Mouse (Mus musculus) erythroblast, embryonic 14.5 days (primary cell): ENCODE data around the gene Pfkl. TPM values are rescaled to one million over a fixed set of nuclear protein-coding genes. Genes with fewer than 3 reads are reported as not detected.

Experiments
- H3K27me3 ChIP-seq: 2 replicates; pipeline ENCODE4 v1.6.1; 2012; ENCODE audit warnings: inconsistent platforms; ENCODE audit not compliant: control insufficient read depth
- H3K36me3 ChIP-seq: 2 replicates; pipeline ENCODE4 v1.6.1; 2012; ENCODE audit warnings: mild to moderate bottlenecking, inconsistent platforms; ENCODE audit not compliant: control insufficient read depth
- H3K4me1 ChIP-seq: 2 replicates; pipeline ENCODE4 v1.6.1; 2012; ENCODE audit warnings: inconsistent platforms; ENCODE audit not compliant: control insufficient read depth
- H3K4me3 ChIP-seq: replicated peaks from 2 replicates; pipeline ENCODE3; 2012; ENCODE audit warnings: moderate library complexity, mild to moderate bottlenecking, inconsistent platforms
- H3K9me3 ChIP-seq: 2 replicates; pipeline ENCODE4 v1.6.1; 2012; ENCODE audit warnings: low read length, inconsistent platforms, mixed read lengths; ENCODE audit not compliant: control insufficient read depth
- GATA1 ChIP-seq: IDR thresholded peaks from 2 replicates; pipeline ENCODE4 v1.6.1; 2012; ENCODE audit warnings: low read length, inconsistent platforms, mixed read lengths
- TAL1 ChIP-seq: IDR thresholded peaks from 3 replicates; pipeline ENCODE4 v1.6.1; 2012; ENCODE audit warnings: low read length, inconsistent platforms, mixed read lengths
- polyA plus RNA-seq: library from polyadenylated mRNA; stranded (reverse); fragments of >175 nt; gene quantifications from 2 replicates; pipeline ENCODE4 v1.2.3, GENCODE M21; 2012

Pfkl gene
- polyA plus RNA-seq, 1 experiment = 21.8 TPM

DNA sequence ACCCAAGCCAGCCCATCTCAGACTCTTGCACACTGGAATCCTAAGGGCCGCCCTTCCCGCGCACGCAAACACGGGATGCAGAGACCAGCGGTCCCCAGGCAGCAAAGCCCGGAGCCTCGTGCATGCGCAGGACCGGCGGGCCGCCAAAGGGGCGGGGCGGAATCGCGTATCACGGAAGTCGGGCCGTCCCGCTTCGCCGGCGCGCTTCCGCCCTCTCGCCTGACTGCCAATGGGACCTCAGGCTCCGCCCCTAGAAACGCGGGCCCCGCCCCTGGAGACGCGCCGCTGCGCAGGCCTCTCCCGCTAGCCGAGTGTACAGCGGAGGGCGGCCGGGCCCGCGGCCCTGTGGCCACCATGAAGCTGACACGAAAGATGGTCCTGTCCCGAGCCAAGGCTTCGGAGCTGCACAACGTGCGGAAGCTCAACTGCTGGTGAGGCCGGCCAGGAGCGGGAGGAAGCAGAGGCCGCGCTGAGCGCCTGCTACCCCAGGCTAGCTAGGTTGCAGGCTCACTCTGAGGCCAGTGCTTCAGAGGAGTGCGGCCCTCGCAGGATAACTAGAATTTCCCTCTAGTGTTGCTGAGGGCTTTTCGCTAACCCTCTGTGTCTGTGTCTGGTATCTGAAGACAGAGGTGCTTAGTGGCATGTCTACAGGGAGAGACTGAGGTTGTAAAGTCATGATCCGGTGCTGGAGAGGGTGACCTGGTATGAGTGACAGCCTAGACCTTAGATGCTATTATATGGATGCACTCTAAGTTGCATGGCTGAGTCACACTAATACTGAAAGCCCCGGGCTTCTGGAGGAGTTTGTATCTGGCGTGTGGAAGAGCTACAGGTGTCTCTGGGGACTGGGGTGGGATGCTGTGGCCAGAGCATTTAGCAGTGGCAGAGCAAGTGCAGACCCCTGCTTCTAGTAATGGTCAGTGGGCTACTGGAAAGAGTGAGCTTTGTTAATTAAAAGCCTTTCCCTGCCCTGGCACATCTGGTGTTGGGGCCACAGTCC lies 31.2 kb downstream of the Pfkl start, which contains the start of gene 1810043G02Rik:
Gene 1810043G02Rik (plus strand): TSS at position 174 of the 1,000 bp plus-strand sequence.
- H3K36me3 ChIP-seq = peaks cover 13% of the 10 kb centered on the region
- TF ChIP-seq GATA1 (no peak), TAL1 (no peak)
- H3K4me3 ChIP-seq = peak within 1 kb of the TSS; percentile 79
- H3K27me3 ChIP-seq = peaks cover 3% of the 10 kb centered on the region; the same call in 1 of the 2 replicates
- peaks cover 24% of the 10 kb centered on the region for H3K4me1 ChIP-seq
- no peaks in the 10 kb centered on the region for H3K9me3 ChIP-seq

- peaks cover 3% of the 10 kb centered on the region; the same call in 1 of the 2 replicates for H3K27me3 ChIP-seq
- peaks cover 24% of the 10 kb centered on the region for H3K4me1 ChIP-seq
- no peak for TF ChIP-seq TAL1
- no peak for TF ChIP-seq GATA1
- no peaks in the 10 kb centered on the region for H3K9me3 ChIP-seq
- H3K4me3 ChIP-seq = no peak overlapping the region
- H3K36me3 ChIP-seq = peaks cover 7% of the 10 kb centered on the region
These were observed 33.3 kb downstream of the Pfkl start for GRCm38 (mm10) chr10:77976458-77977150.

- TF ChIP-seq TAL1 = no peak
- TF ChIP-seq GATA1 = no peak
- Histone ChIP-seq H3K36me3 (peaks cover 4% of the 10 kb centered on the region; the same call in 1 of the 2 replicates), H3K4me3 (no peak overlapping the region), H3K9me3 (no peaks in the 10 kb centered on the region), H3K4me1 (peaks cover 24% of the 10 kb centered on the region), H3K27me3 (peaks cover 11% of the 10 kb centered on the region)
These were observed 34.2 kb downstream of the Pfkl start for GRCm38 (mm10) chr10:77975653-77976052.

GRCm38 (mm10) chr10:77974811-77975210 lies 35.1 kb downstream of the Pfkl start:
- Histone ChIP-seq H3K36me3 (no peaks in the 10 kb centered on the region), H3K4me3 (no peak overlapping the region), H3K4me1 (peaks cover 20% of the 10 kb centered on the region), H3K27me3 (peaks cover 19% of the 10 kb centered on the region), H3K9me3 (no peaks in the 10 kb centered on the region)
- no peak for TF ChIP-seq GATA1

DNA sequence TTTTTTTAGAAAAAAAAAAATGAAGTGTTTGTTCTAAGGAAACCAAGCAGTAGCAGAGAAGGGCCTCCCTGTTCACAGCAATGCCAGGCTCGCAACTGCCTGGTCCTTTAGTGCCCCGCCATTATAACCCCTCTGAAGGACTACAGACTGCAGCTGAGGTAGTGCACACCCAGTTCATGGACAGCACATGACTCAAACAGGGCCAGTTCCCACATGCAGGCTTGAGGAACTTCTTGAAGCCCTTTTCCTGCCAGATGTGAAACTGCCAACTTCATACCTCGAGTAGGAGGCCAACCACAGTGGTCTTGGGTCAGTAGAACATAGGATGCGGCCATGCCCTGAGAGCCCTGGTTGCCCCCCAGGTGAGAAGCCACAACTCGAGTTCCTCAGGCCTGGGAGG lies 35.6 kb downstream of the Pfkl start:
- Histone ChIP-seq H3K4me3 (no peak overlapping the region), H3K36me3 (no peaks in the 10 kb centered on the region), H3K9me3 (no peaks in the 10 kb centered on the region), H3K4me1 (peaks cover 16% of the 10 kb centered on the region), H3K27me3 (peaks cover 24% of the 10 kb centered on the region)
- TF ChIP-seq GATA1 = no peak
- no peak for TF ChIP-seq TAL1

GRCm38 (mm10) chr10:77971709-77972553 lies 38.0 kb downstream of the Pfkl start:
- H3K4me3 ChIP-seq = no peak overlapping the region
- no peaks in the 10 kb centered on the region; the same call in 1 of the 2 replicates for H3K4me1 ChIP-seq
- H3K9me3 ChIP-seq = no peaks in the 10 kb centered on the region
- TF ChIP-seq GATA1 (no peak), TAL1 (no peak)
- no peaks in the 10 kb centered on the region for H3K36me3 ChIP-seq
- H3K27me3 ChIP-seq = peaks cover 41% of the 10 kb centered on the region

DNA sequence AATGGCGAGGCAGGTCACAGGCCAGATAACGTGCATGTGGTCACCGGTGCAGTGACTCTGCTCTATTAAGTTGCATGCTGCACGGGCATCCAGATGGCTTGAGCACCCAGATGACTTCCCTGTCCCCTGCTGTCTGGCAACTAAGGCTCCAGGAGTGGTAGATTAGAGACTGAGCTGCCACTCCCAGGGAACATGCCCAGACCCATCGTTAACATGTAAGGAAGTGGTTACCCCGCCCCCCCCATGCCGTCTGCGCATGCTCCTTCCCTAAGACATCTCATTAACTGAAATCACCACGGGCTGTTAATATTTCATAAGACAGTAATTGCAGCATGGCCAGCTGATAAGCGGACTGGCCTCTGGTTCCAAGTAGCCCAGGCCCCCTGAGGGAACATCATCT lies 38.7 kb downstream of the Pfkl start:
- TF ChIP-seq GATA1 (no peak), TAL1 (no peak)
- Histone ChIP-seq H3K4me1 (no peaks in the 10 kb centered on the region; the same call in 1 of the 2 replicates), H3K27me3 (peaks cover 41% of the 10 kb centered on the region), H3K36me3 (no peaks in the 10 kb centered on the region), H3K4me3 (no peak overlapping the region), H3K9me3 (no peaks in the 10 kb centered on the region)

DNA sequence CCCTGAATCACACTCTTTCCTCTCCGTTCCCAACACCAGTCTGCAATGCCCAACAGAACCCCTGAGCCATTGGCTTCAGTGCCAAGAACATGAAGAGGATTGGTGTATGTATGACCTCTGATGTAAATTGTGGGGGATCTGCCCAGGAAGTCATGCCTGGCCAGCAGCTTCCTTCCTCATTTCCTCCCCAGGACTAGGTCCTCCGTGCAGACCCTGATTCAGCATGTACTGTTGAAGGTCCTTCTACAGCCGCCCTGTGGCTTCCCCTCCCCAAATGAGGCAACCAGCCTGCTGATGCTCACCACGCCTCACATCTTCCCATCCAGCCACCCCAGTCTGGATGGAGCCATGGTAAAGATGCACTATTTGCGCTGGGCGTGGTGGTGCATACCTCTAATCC lies 39.4 kb downstream of the Pfkl start, which contains the start of gene Trpm2:
Gene Trpm2 (minus strand): TSS at position 83 of the 400 bp plus-strand sequence.
- peaks cover 41% of the 10 kb centered on the region for H3K27me3 ChIP-seq
- no peak within 1 kb of the TSS for H3K4me3 ChIP-seq
- no peaks in the 10 kb centered on the region for H3K36me3 ChIP-seq
- TF ChIP-seq TAL1 (no peak), GATA1 (no peak)
- H3K9me3 ChIP-seq = no peaks in the 10 kb centered on the region
- no peaks in the 10 kb centered on the region; the same call in 1 of the 2 replicates for H3K4me1 ChIP-seq

- Histone ChIP-seq H3K27me3 (peaks cover 41% of the 10 kb centered on the region), H3K9me3 (no peaks in the 10 kb centered on the region), H3K4me3 (no peak overlapping the region), H3K36me3 (no peaks in the 10 kb centered on the region), H3K4me1 (no peaks in the 10 kb centered on the region)
- TF ChIP-seq GATA1 (no peak), TAL1 (no peak)
These were observed 39.9 kb downstream of the Pfkl start for GRCm38 (mm10) chr10:77969973-77970325.
